In the genomic region with DNA sequence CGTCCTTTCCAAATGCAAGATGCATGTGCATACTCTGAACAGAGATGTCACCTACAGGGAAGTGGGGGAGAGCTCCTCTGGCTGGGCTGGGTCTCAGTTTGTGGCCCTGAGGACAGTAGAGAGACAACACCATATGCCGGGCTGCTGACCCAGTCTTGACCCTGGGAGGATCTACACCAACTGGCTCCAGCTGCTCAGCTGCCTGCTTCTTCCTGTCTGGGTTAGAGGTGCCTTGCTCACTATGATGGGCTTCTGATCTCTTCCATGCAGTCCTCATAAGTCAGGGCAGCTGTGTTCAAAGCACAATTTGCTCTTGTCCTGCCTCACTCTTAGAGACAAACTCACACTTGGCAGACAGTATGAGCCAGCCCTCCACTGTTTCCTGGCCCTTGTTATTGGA, we compare ENCODE assay signal across 26 mouse cellular contexts. TPM values are rescaled to one million over a fixed set of nuclear protein-coding genes. Genes with fewer than 3 reads are reported as not detected.
DNase-seq lines count a peak whose midpoint lies in the region; ATAC-seq and TF ChIP-seq lines count a peak whose summit lies in the region.
"Had no signal": no experiment of that assay in that cellular context is flagged by ENCODE, and none has a peak within 500 bp of the region (broad histone marks: within the 10 kb centered on the region; RNA-seq: fewer than 3 reads in every experiment).

No protein-coding gene starts in this region.

- no peaks in the 10 kb centered on the region for H3K36me3 ChIP-seq in hindbrain, embryonic 10.5 days
- no peaks in the 10 kb centered on the region for H3K36me3 ChIP-seq in hindbrain, postnatal 0 days (ENCODE audit: insufficient read depth, low read length)
- H3K36me3 ChIP-seq in limb, embryonic 13.5 days, result no peaks in the 10 kb centered on the region
- no peaks in the 10 kb centered on the region for H3K36me3 ChIP-seq in limb, embryonic 10.5 days
- H3K36me3 ChIP-seq in forebrain, embryonic 10.5 days (replicated peaks), result no peaks in the 10 kb centered on the region
- H3K36me3 ChIP-seq: hindbrain, embryonic 12.5 days; midbrain, embryonic 10.5 days; stomach, embryonic 15.5 days had no signal

- peaks cover 11% of the 10 kb centered on the region; the same call in 1 of the 2 replicates for H3K27me3 ChIP-seq in hindbrain, embryonic 10.5 days (ENCODE audit: insufficient read depth, poor library complexity, severe bottlenecking)
- H3K27me3 ChIP-seq in hindbrain, postnatal 0 days (ENCODE audit: insufficient read depth, low read length), result no peaks in the 10 kb centered on the region
- H3K27me3 ChIP-seq in limb, embryonic 13.5 days, result peaks cover 10% of the 10 kb centered on the region
- no peaks in the 10 kb centered on the region; the same call in 1 of the 2 replicates for H3K27me3 ChIP-seq in limb, embryonic 10.5 days (ENCODE audit: low read depth, poor library complexity, severe bottlenecking)
- peaks cover 11% of the 10 kb centered on the region; the same call in 1 of the 2 replicates for H3K27me3 ChIP-seq in forebrain, embryonic 10.5 days (ENCODE audit: poor library complexity, severe bottlenecking)
- H3K27me3 ChIP-seq: forebrain, embryonic 13.5 days had no signal

- peaks cover 23% of the 10 kb centered on the region; the same call in 1 of the 2 replicates for H3K9me3 ChIP-seq in hindbrain, embryonic 10.5 days
- no peaks in the 10 kb centered on the region for H3K9me3 ChIP-seq in hindbrain, postnatal 0 days (ENCODE audit: low read length)
- no peaks in the 10 kb centered on the region for H3K9me3 ChIP-seq in limb, embryonic 13.5 days
- H3K9me3 ChIP-seq in limb, embryonic 10.5 days (replicated peaks), result 0 out of 2 replicates have a peak, but pooled peaks cover 1% of the 10 kb centered on the region
- H3K9me3 ChIP-seq in forebrain, embryonic 10.5 days, result peaks cover 11% of the 10 kb centered on the region; the same call in 1 of the 2 replicates
- H3K9me3 ChIP-seq: forebrain, embryonic 13.5 days; hindbrain, embryonic 12.5 days; stomach, embryonic 15.5 days had no signal

- no peak overlapping the region for H3K27ac ChIP-seq in hindbrain, embryonic 10.5 days
- no peak overlapping the region for H3K27ac ChIP-seq in hindbrain, postnatal 0 days
- H3K27ac ChIP-seq in limb, embryonic 13.5 days, result no peak overlapping the region
- no peak overlapping the region for H3K27ac ChIP-seq in limb, embryonic 10.5 days
- H3K27ac ChIP-seq in forebrain, embryonic 10.5 days, result no peak overlapping the region
- H3K27ac ChIP-seq: forebrain, embryonic 13.5 days; hindbrain, embryonic 12.5 days; midbrain, embryonic 10.5 days; stomach, embryonic 15.5 days had no signal

- H3K9ac ChIP-seq in hindbrain, postnatal 0 days (replicated peaks; ENCODE audit: low read length), result no peak overlapping the region
- no peak overlapping the region for H3K9ac ChIP-seq in limb, embryonic 13.5 days
- H3K9ac ChIP-seq: forebrain, embryonic 13.5 days; hindbrain, embryonic 12.5 days; stomach, embryonic 15.5 days had no signal

- no peak for ATAC-seq in hindbrain, postnatal 0 days
- peak; percentile 77 for ATAC-seq in limb, embryonic 13.5 days (ENCODE audit: low FRiP score, low read depth)
- ATAC-seq: forebrain, embryonic 13.5 days had no signal

- DNase-seq in hindbrain, embryonic 10.5 days (ENCODE audit: low spot score), result peak; percentile 9
- DNase-seq in hindbrain, postnatal 0 days (ENCODE audit: low spot score), result no peak
- no peak for DNase-seq in limb, embryonic 10.5 days (ENCODE audit: low spot score)
- DNase-seq in adipocyte (ENCODE audit: low spot score), result peak; percentile 1
- DNase-seq in mesoderm, embryonic 11.5 days (ENCODE audit: low read depth, low spot score), result peak; percentile 34
- DNase-seq in forebrain, embryonic 10.5 days (ENCODE audit: extremely low spot score, low spot score), result no peak
- no peak for DNase-seq in layer of hippocampus, adult 18-20 months (ENCODE audit: low spot score in 2 of 2)
- DNase-seq: cerebellum, adult 11 months; cerebellum, postnatal 25 days; layer of hippocampus, postnatal 36 days; right cerebral cortex, adult 18-20 months; spleen, adult 18-20 months; thymus, postnatal 25 days had no signal

- no peak for TF ChIP-seq CTCF in hindbrain, postnatal 0 days (IDR thresholded peaks at IDR 0.05; ENCODE audit: low read depth)

- no peak overlapping the region for H3K4me2 ChIP-seq in hindbrain, postnatal 0 days (ENCODE audit: low read depth, low read length)
- no peak overlapping the region for H3K4me2 ChIP-seq in limb, embryonic 13.5 days (replicated peaks)
- H3K4me2 ChIP-seq: forebrain, embryonic 13.5 days; hindbrain, embryonic 12.5 days; stomach, embryonic 15.5 days had no signal

- WGBS in hindbrain, embryonic 10.5 days, result 61% methylated on average over 2 of the region's 2 CpGs
- WGBS in hindbrain, postnatal 0 days, result 48% methylated on average over 2 of the region's 2 CpGs
- WGBS in limb, embryonic 13.5 days, result 25% methylated on average over 2 of the region's 2 CpGs
- 18% methylated on average over 2 of the region's 2 CpGs for WGBS in limb, embryonic 10.5 days
- WGBS in forebrain, embryonic 10.5 days, result 51% methylated on average over 2 of the region's 2 CpGs

- H3K4me3 ChIP-seq in hindbrain, embryonic 10.5 days, result no peak overlapping the region
- no peak overlapping the region for H3K4me3 ChIP-seq in hindbrain, postnatal 0 days (ENCODE audit: low read length)
- H3K4me3 ChIP-seq in limb, embryonic 13.5 days, result no peak overlapping the region
- H3K4me3 ChIP-seq in limb, embryonic 10.5 days, result no peak overlapping the region
- no peak overlapping the region for H3K4me3 ChIP-seq in forebrain, embryonic 10.5 days
- H3K4me3 ChIP-seq: forebrain, embryonic 13.5 days; hindbrain, embryonic 12.5 days; midbrain, embryonic 10.5 days; stomach, embryonic 15.5 days had no signal

- no peaks in the 10 kb centered on the region for H3K4me1 ChIP-seq in hindbrain, embryonic 10.5 days (replicated peaks)
- H3K4me1 ChIP-seq in hindbrain, postnatal 0 days (ENCODE audit: insufficient read depth, low read length), result no peaks in the 10 kb centered on the region
- H3K4me1 ChIP-seq in limb, embryonic 13.5 days, result no peaks in the 10 kb centered on the region
- H3K4me1 ChIP-seq in limb, embryonic 10.5 days, result no peaks in the 10 kb centered on the region
- peaks cover 6% of the 10 kb centered on the region for H3K4me1 ChIP-seq in forebrain, embryonic 10.5 days
- H3K4me1 ChIP-seq: forebrain, embryonic 13.5 days; hindbrain, embryonic 12.5 days; stomach, embryonic 15.5 days had no signal

RNA-seq across cellular contexts. Expression of gene Gm5114, which starts 28.3 kb away (rescaled TPM):
- polyA plus RNA-seq in hindbrain, embryonic 10.5 days (2016; fragmentation: Nextera tagmentation; extraction: Ambion mirVana), result not detected in 2 replicates
- total RNA-seq in hindbrain, postnatal 0 days (2014; rRNA removed), result not detected in 2 replicates
- not detected in 2 replicates for polyA plus RNA-seq in hindbrain, postnatal 0 days (2015; fragmentation: Nextera tagmentation; extraction: Ambion mirVana)
- polyA plus RNA-seq in limb, embryonic 13.5 days (2015; fragmentation: Nextera tagmentation; extraction: Ambion mirVana), result not detected in 2 replicates
- not detected in 2 replicates for polyA plus RNA-seq in limb, embryonic 10.5 days (2016; fragmentation: Nextera tagmentation; extraction: Ambion mirVana)
- not detected in 2 replicates for polyA plus RNA-seq in forebrain, embryonic 10.5 days (2016; fragmentation: Nextera tagmentation; extraction: Ambion mirVana)
- total RNA-seq in layer of hippocampus, adult 18-20 months (2021), result not detected
- total RNA-seq: adrenal gland, adult 18-20 months; granulocyte monocyte progenitor cell, adult 5-6 weeks; layer of hippocampus, postnatal 36 days; left cerebral cortex, postnatal 36 days; monocyte, adult 5-6 weeks; neutrophil, adult 5-6 weeks had no signal
- polyA plus RNA-seq: forebrain, embryonic 13.5 days; heart, embryonic 16.5 days; hindbrain, embryonic 12.5 days; large intestine, adult 2 months; liver, embryonic 16.5 days; midbrain, embryonic 10.5 days; stomach, embryonic 15.5 days had no signal

Comparison
In these comparisons a context has a peak if more than half of its experiments do, and no peak if none do; other contexts are left out.
1. DNase-seq: peak in hindbrain, embryonic 10.5 days (single experiment), adipocyte (single experiment) and mesoderm, embryonic 11.5 days (single experiment); none in hindbrain, postnatal 0 days (single experiment), limb, embryonic 10.5 days (single experiment), forebrain, embryonic 10.5 days (single experiment) and layer of hippocampus, adult 18-20 months (0 of 2).